Mouse (Mus musculus): Measurements from ENCODE around the gene Bmp8a. TPM values are rescaled to one million over a fixed set of nuclear protein-coding genes. Genes with fewer than 3 reads are reported as not detected.

Bmp8a gene
- polyA plus RNA-seq, 1 experiment from 2014 or later, result 0.10 TPM

- ATAC-seq (replicated peaks; ENCODE audit: insufficient number of reproducible peaks, low FRiP score, low TSS enrichment), result no peak
- no peak overlapping the region for H3K27ac ChIP-seq (ENCODE audit: low read depth, low read length)
- no peaks in the 10 kb centered on the region for H3K27me3 ChIP-seq (ENCODE audit: control insufficient read depth, insufficient read depth, low read length)
- no peak overlapping the region for H3K4me3 ChIP-seq (ENCODE audit: low read depth, low read length)
- H3K4me1 ChIP-seq (ENCODE audit: control insufficient read depth, insufficient read depth, low read length), result no peaks in the 10 kb centered on the region
- H3K4me2 ChIP-seq, result no peak overlapping the region
- WGBS (ENCODE audit: insufficient replicate concordance), result 77% methylated on average over 3 of the region's 3 CpGs
- no peaks in the 10 kb centered on the region for H3K36me3 ChIP-seq (ENCODE audit: control insufficient read depth, insufficient read depth, low read length)
- no peaks in the 10 kb centered on the region for H3K9me3 ChIP-seq (replicated peaks; ENCODE audit: control insufficient read depth, low read length)
- no peak overlapping the region for H3K9ac ChIP-seq (ENCODE audit: low read depth, low read length)
Observed at GRCm38 (mm10) chr4:123271063-123271462, 72.0 kb downstream of the Bmp8a start.

Other genes with a start within 250 kb of the Bmp8a start
- not detected in 2 replicates for gene Bmp8b, start 238.1 kb downstream of the Bmp8a start, polyA plus RNA-seq (2014; fragmentation: Nextera tagmentation; extraction: Ambion mirVana)
- not detected in 2 replicates for gene Oxct2b, start 227.0 kb downstream of the Bmp8a start, polyA plus RNA-seq (2014; fragmentation: Nextera tagmentation; extraction: Ambion mirVana)
- 63.4 and 65.1 TPM in 2 replicates for gene Ppie, start 203.3 kb downstream of the Bmp8a start, polyA plus RNA-seq (2014; fragmentation: Nextera tagmentation; extraction: Ambion mirVana)
- gene Hpcal4, start 160.0 kb downstream of the Bmp8a start, polyA plus RNA-seq (2014; fragmentation: Nextera tagmentation; extraction: Ambion mirVana), result 1.9 and 2.4 TPM in 2 replicates
- gene Nt5c1a, start 141.7 kb downstream of the Bmp8a start, polyA plus RNA-seq (2014; fragmentation: Nextera tagmentation; extraction: Ambion mirVana), result 0.37 and 0.39 TPM in 2 replicates
- gene Heyl, start 109.7 kb downstream of the Bmp8a start, polyA plus RNA-seq (2014; fragmentation: Nextera tagmentation; extraction: Ambion mirVana), result 6.2 and 6.7 TPM in 2 replicates
- gene Pabpc4, start 80.9 kb downstream of the Bmp8a start, polyA plus RNA-seq (2014; fragmentation: Nextera tagmentation; extraction: Ambion mirVana), result 64.9 and 83.5 TPM in 2 replicates
- gene Oxct2a, start 19.6 kb downstream of the Bmp8a start, polyA plus RNA-seq (2014; fragmentation: Nextera tagmentation; extraction: Ambion mirVana), result not detected in 2 replicates

Measured in heart, embryonic 11.5 days (tissue).